In the genomic region with DNA sequence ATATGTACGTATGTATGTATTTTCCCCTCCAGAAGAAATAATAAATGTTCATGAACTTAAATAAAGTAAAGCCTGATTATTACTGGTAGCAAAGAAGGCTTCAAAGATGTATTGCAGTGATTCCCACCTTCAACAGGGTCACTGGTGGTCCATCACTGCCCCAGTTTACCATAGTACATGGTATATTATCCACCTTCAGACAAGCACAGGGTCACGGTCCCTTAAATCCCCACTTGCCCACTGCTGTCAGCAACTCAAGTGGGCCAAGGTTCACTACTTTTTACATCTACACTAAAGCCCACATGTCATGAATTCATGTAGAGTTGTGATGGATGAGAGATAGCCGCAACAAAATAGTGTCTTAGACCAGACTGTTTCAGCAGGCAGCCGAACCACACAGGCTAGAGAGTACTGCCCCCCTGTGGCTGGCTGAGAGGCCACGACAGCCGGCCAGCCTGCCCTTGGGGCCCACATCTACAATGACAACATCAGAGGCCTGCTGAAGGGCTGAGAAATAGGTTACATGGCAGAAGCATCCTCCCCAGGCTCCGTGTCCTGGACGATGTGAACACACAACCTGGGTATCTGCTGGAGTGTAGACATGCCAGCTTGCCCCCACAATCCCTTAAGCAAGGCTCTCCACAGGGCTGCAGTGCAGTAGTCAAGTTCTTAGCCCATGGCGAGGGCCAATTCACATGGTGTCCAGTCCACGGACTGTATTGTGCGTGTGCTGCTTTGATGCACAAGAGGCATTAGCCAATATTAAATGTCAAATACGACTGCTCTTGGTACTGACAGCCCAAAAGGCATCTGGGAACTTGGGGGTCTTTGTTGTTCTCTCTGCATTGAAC, we compare ENCODE assay signal across 8 mouse cellular contexts. TPM values are rescaled to one million over a fixed set of nuclear protein-coding genes. Genes with fewer than 3 reads are reported as not detected.
A peak's percentile ranks its signal among the peaks of the same experiment; 100 is the strongest.
DNase-seq lines count a peak whose midpoint lies in the region; ATAC-seq lines count a peak whose summit lies in the region.

No protein-coding gene starts in this region.

- peak; percentile 78 to 93 for DNase-seq in adrenal gland, adult (ENCODE audit: inconsistent age in 2 of 2, low spot score in 1 of 2)
- peak; percentile 78 for DNase-seq in gastrocnemius, postnatal 14 days
- DNase-seq in layer of hippocampus, postnatal 36 days, result peak; percentile 70
- DNase-seq in right cerebral cortex, postnatal 25 days, result peak; percentile 72
- no peak for DNase-seq in thymus, postnatal 14 days

- H3K4me3 ChIP-seq in hindbrain, embryonic 16.5 days (ENCODE audit: low read length), result no peak overlapping the region

- H3K27ac ChIP-seq in hindbrain, embryonic 16.5 days (ENCODE audit: low read depth, low read length), result no peak overlapping the region

- 51% methylated on average over 12 of the region's 12 CpGs for WGBS in hindbrain, embryonic 16.5 days

- H3K9me3 ChIP-seq in hindbrain, embryonic 16.5 days (ENCODE audit: control insufficient read depth, low read length), result no peaks in the 10 kb centered on the region

- no peak overlapping the region for H3K4me2 ChIP-seq in hindbrain, embryonic 16.5 days (ENCODE audit: low read length)

- peak; percentile 85 for ATAC-seq in common myeloid progenitor, adult 5-6 weeks (replicated peaks; ENCODE audit: low read depth, poor library complexity, severe bottlenecking)
- peak; percentile 67; the same call in 1 of the 2 replicates for ATAC-seq in hindbrain, embryonic 16.5 days
- ATAC-seq in megakaryocyte-erythroid progenitor cell, adult 5-6 weeks (replicated peaks; ENCODE audit: low FRiP score, low TSS enrichment, poor library complexity, severe bottlenecking), result peak; percentile 68; the same call in 1 of the 2 replicates

- H3K9ac ChIP-seq in hindbrain, embryonic 16.5 days (ENCODE audit: low read depth, low read length), result no peak overlapping the region

- no peaks in the 10 kb centered on the region for H3K27me3 ChIP-seq in hindbrain, embryonic 16.5 days (replicated peaks; ENCODE audit: control insufficient read depth, insufficient read depth, low read length)

- intact Hi-C loops in gastrocnemius, postnatal 14 days (cut with DNase I; ENCODE audit: low total_unique reads), result loop anchor here (2.0 kb wide), 1 partner anchor 179 kb away; no protein-coding TSS in a partner anchor

- no peaks in the 10 kb centered on the region for H3K4me1 ChIP-seq in hindbrain, embryonic 16.5 days (ENCODE audit: control insufficient read depth, insufficient read depth, low read depth, low read length)

- no peaks in the 10 kb centered on the region for H3K36me3 ChIP-seq in hindbrain, embryonic 16.5 days (ENCODE audit: control insufficient read depth, insufficient read depth, low read length)

RNA-seq across cellular contexts. Expression of gene Tjp1, which starts 29.6 kb away (rescaled TPM):
- total RNA-seq in common myeloid progenitor, adult 5-6 weeks (2017), result 6.5 and 6.6 TPM in 2 replicates
- total RNA-seq in gastrocnemius, postnatal 14 days (2021), result 10 to 100 TPM; 40.2 to 42.2 TPM
- polyA plus RNA-seq in hindbrain, embryonic 16.5 days (2015; fragmentation: Nextera tagmentation; extraction: Ambion mirVana), result 24.5 and 29.1 TPM in 2 replicates
- 100 to 1,000 TPM; 137 to 166 TPM for total RNA-seq in layer of hippocampus, postnatal 36 days (2021)
- 14.2 and 18.5 TPM in 2 replicates for total RNA-seq in megakaryocyte-erythroid progenitor cell, adult 5-6 weeks (2014; fragmentation: Nextera tagmentation)
- 16.9 and 17.0 TPM in 2 replicates for total RNA-seq in megakaryocyte-erythroid progenitor cell, adult 5-6 weeks (2017)
